Mouse (Mus musculus) CH12.LX (cell line): ENCODE data around the gene Cldnd2. TPM values are rescaled to one million over a fixed set of nuclear protein-coding genes. Genes with fewer than 3 reads are reported as not detected.

Experiments
- DNase-seq: peaks from one replicate; pipeline ENCODE4 v3.0.0-alpha.2; 2013; ENCODE audit errors: extremely low read depth
- H3K27ac ChIP-seq: 2 replicates; pipeline ENCODE4 v1.5.1; 2012; ENCODE audit warnings: low read depth, mild to moderate bottlenecking, control low read depth, moderate library complexity; ENCODE audit not compliant: insufficient read depth
- H3K27me3 ChIP-seq: replicated peaks from 2 replicates; pipeline ENCODE3; 2012; ENCODE audit warnings: inconsistent platforms
- H3K36me3 ChIP-seq, 2 experiments: replicated peaks in 1 of 2; 2 replicates each; pipeline versions ENCODE3 to v1.6.1; 2012; ENCODE audit warnings: inconsistent platforms in 1 of 2, low read length in 1 of 2, mild to moderate bottlenecking in 1 of 2, mixed read lengths in 1 of 2, moderate library complexity in 1 of 2; ENCODE audit not compliant: control insufficient read depth in 1 of 2, insufficient read depth in 1 of 2
- H3K4me1 ChIP-seq, 2 experiments: 2 replicates each; pipeline ENCODE4 v1.6.1; 2012; ENCODE audit warnings: inconsistent platforms in 1 of 2, moderate library complexity in 1 of 2; ENCODE audit not compliant: insufficient read depth in 2 of 2, control insufficient read depth in 1 of 2
- H3K4me2 ChIP-seq: 2 replicates; pipeline ENCODE4 v1.6.1; 2012; ENCODE audit warnings: low read depth, mild to moderate bottlenecking, control low read depth; ENCODE audit not compliant: poor library complexity, insufficient read depth, severe bottlenecking
- H3K4me3 ChIP-seq, 3 experiments: fragments of 150-350 bp in 1 of 3; sonication (generic) in 1 of 3; replicated peaks in 1 of 3; 2 replicates each; pipeline versions ENCODE3 to v1.5.1; 2011 to 2012; ENCODE audit warnings: low read depth in 2 of 3, low read length in 2 of 3, mild to moderate bottlenecking in 2 of 3, moderate library complexity in 2 of 3, control low read depth in 1 of 3, improper control_type of control experiment in 1 of 3, inconsistent platforms in 1 of 3, mixed read lengths in 1 of 3; ENCODE audit not compliant: poor library complexity in 1 of 3
- H3K79me2 ChIP-seq: replicated peaks from 2 replicates; pipeline ENCODE4 v1.6.1; 2012; ENCODE audit warnings: mild to moderate bottlenecking, moderate library complexity; ENCODE audit not compliant: control insufficient read depth, poor library complexity, insufficient read depth, severe bottlenecking; ENCODE audit errors: extremely low read depth
- H3K9ac ChIP-seq: 2 replicates; pipeline ENCODE4 v1.6.1; 2012; ENCODE audit warnings: low read depth, mild to moderate bottlenecking, control low read depth, moderate library complexity; ENCODE audit not compliant: insufficient read depth
- H3K9me3 ChIP-seq: replicated peaks from 2 replicates; pipeline ENCODE3; 2012; ENCODE audit warnings: low read length, inconsistent platforms, mixed read lengths
- BHLHE40 ChIP-seq: IDR thresholded peaks from 2 replicates; pipeline ENCODE4 v1.6.1; 2011; ENCODE audit warnings: mild to moderate bottlenecking, low read depth, low read length, improper control_type of control experiment
- CHD1 ChIP-seq: IDR thresholded peaks from 2 replicates; pipeline ENCODE4 v1.6.1; 2012; ENCODE audit warnings: low read depth, low read length, improper control_type of control experiment, inconsistent platforms
- CHD2 ChIP-seq: IDR thresholded peaks from 2 replicates; pipeline ENCODE4 v1.6.1; 2011; ENCODE audit warnings: low read length, improper control_type of control experiment
- CTCF ChIP-seq, 2 experiments: IDR thresholded peaks in 1 of 2; conservative IDR thresholded peaks in 1 of 2; 2 replicates each; pipeline ENCODE4 v1.5.1; 2011 to 2012; ENCODE audit warnings: low read depth in 2 of 2, low read length in 2 of 2, improper control_type of control experiment in 1 of 2, inconsistent platforms in 1 of 2, mild to moderate bottlenecking in 1 of 2, moderate library complexity in 1 of 2
- E2F4 ChIP-seq: IDR thresholded peaks from 2 replicates; pipeline ENCODE4 v1.6.1; 2011; ENCODE audit warnings: low read depth, low read length, improper control_type of control experiment; ENCODE audit not compliant: insufficient replicate concordance
- ELF1 ChIP-seq: IDR thresholded peaks from 2 replicates; pipeline ENCODE4 v1.6.1; 2014; ENCODE audit warnings: low read depth, mild to moderate bottlenecking, inconsistent platforms, low read length, improper control_type of control experiment
- EP300 ChIP-seq: IDR thresholded peaks from 2 replicates; pipeline ENCODE4 v1.6.1; 2011; ENCODE audit warnings: low read length, improper control_type of control experiment
- ETS1 ChIP-seq: conservative IDR thresholded peaks from 2 replicates; pipeline ENCODE4 v1.6.1; 2012; ENCODE audit warnings: low read depth, mild to moderate bottlenecking, inconsistent platforms, low read length, improper control_type of control experiment, moderate library complexity
- GABPA ChIP-seq: IDR thresholded peaks from 2 replicates; pipeline ENCODE4 v1.6.1; 2012; ENCODE audit warnings: low read depth, low read length, improper control_type of control experiment, inconsistent platforms; ENCODE audit not compliant: insufficient replicate concordance
- HCFC1 ChIP-seq: IDR thresholded peaks from 2 replicates; pipeline ENCODE4 v1.6.1; 2012; ENCODE audit warnings: low read depth, mild to moderate bottlenecking, inconsistent platforms, low read length, improper control_type of control experiment
- IRF4 ChIP-seq: IDR thresholded peaks from 2 replicates; pipeline ENCODE4 v1.6.1; 2014; ENCODE audit warnings: low read depth, mild to moderate bottlenecking, inconsistent platforms, low read length, improper control_type of control experiment
- JUN ChIP-seq: IDR thresholded peaks from 2 replicates; pipeline ENCODE4 v1.6.1; 2011; ENCODE audit warnings: low read depth, mild to moderate bottlenecking, low read length, improper control_type of control experiment, moderate library complexity; ENCODE audit not compliant: insufficient read depth
- JUND ChIP-seq: conservative IDR thresholded peaks from 2 replicates; pipeline ENCODE4 v1.6.1; 2011; ENCODE audit warnings: low read depth, low read length, improper control_type of control experiment
- KAT2A ChIP-seq: IDR thresholded peaks from 2 replicates; pipeline ENCODE4 v1.6.1; 2012; ENCODE audit warnings: low read length, improper control_type of control experiment, inconsistent platforms; ENCODE audit not compliant: insufficient replicate concordance
- MAFK ChIP-seq: IDR thresholded peaks from 2 replicates; pipeline ENCODE4 v1.6.1; 2011; ENCODE audit warnings: low read length, improper control_type of control experiment; ENCODE audit not compliant: insufficient replicate concordance
- MAX ChIP-seq: IDR thresholded peaks from 2 replicates; pipeline ENCODE4 v1.6.1; 2011; ENCODE audit warnings: low read length, improper control_type of control experiment
- MAZ ChIP-seq: IDR thresholded peaks from 2 replicates; pipeline ENCODE4 v1.6.1; 2012; ENCODE audit warnings: low read depth, mild to moderate bottlenecking, inconsistent platforms, low read length, improper control_type of control experiment, moderate library complexity
- MEF2A ChIP-seq: IDR thresholded peaks from 2 replicates; pipeline ENCODE4 v1.6.1; 2014; ENCODE audit warnings: low read depth, mild to moderate bottlenecking, inconsistent platforms, low read length, improper control_type of control experiment, borderline replicate concordance
- MXI1 ChIP-seq: IDR thresholded peaks from 2 replicates; pipeline ENCODE4 v1.6.1; 2011; ENCODE audit warnings: mild to moderate bottlenecking, low read depth, low read length, improper control_type of control experiment
- MYC ChIP-seq: IDR thresholded peaks from 2 replicates; pipeline ENCODE4 v1.6.1; 2011; ENCODE audit warnings: low read depth, mild to moderate bottlenecking, improper control_type of control experiment, low read length
- NELFE ChIP-seq: IDR thresholded peaks from 2 replicates; pipeline ENCODE4 v1.6.1; 2011; ENCODE audit warnings: low read depth, low read length, improper control_type of control experiment
- NRF1 ChIP-seq: IDR thresholded peaks from 2 replicates; pipeline ENCODE4 v1.6.1; 2014; ENCODE audit warnings: low read depth, mild to moderate bottlenecking, inconsistent platforms, low read length, improper control_type of control experiment, moderate library complexity
- PAX5 ChIP-seq: IDR thresholded peaks from 2 replicates; pipeline ENCODE4 v1.6.1; 2012; ENCODE audit warnings: low read length, inconsistent platforms, mixed read lengths
- POLR2A ChIP-seq: IDR thresholded peaks from 2 replicates; pipeline ENCODE4 v1.6.1; 2011; ENCODE audit warnings: low read depth, mild to moderate bottlenecking, improper control_type of control experiment, low read length
- POLR2AphosphoS2 ChIP-seq: IDR thresholded peaks from 2 replicates; pipeline ENCODE4 v1.6.1; 2011; ENCODE audit warnings: low read depth, low read length, improper control_type of control experiment
- RAD21 ChIP-seq: IDR thresholded peaks from 2 replicates; pipeline ENCODE4 v1.6.1; 2011; ENCODE audit warnings: low read depth, mild to moderate bottlenecking, low read length, improper control_type of control experiment, moderate library complexity
- RCOR1 ChIP-seq: conservative IDR thresholded peaks from 2 replicates; pipeline ENCODE4 v1.6.1; 2012; ENCODE audit warnings: low read depth, mild to moderate bottlenecking, inconsistent platforms, low read length, improper control_type of control experiment
- SIN3A ChIP-seq: IDR thresholded peaks from 2 replicates; pipeline ENCODE4 v1.6.1; 2012; ENCODE audit warnings: low read length, improper control_type of control experiment, inconsistent platforms
- SMC3 ChIP-seq: IDR thresholded peaks from 2 replicates; pipeline ENCODE4 v1.6.1; 2011; ENCODE audit warnings: low read depth, low read length, improper control_type of control experiment
- TBP ChIP-seq: conservative IDR thresholded peaks from 2 replicates; pipeline ENCODE4 v1.6.1; 2011; ENCODE audit warnings: low read depth, low read length, improper control_type of control experiment
- TCF12 ChIP-seq: IDR thresholded peaks from 2 replicates; pipeline ENCODE4 v1.6.1; 2014; ENCODE audit warnings: low read depth, mild to moderate bottlenecking, inconsistent platforms, low read length, improper control_type of control experiment
- UBTF ChIP-seq: IDR thresholded peaks from 2 replicates; pipeline ENCODE4 v1.6.1; 2012; ENCODE audit warnings: low read depth, mild to moderate bottlenecking, inconsistent platforms, low read length, improper control_type of control experiment, moderate library complexity
- USF1 ChIP-seq: IDR thresholded peaks from 2 replicates; pipeline ENCODE4 v1.6.1; 2014; ENCODE audit warnings: low read depth, mild to moderate bottlenecking, inconsistent platforms, low read length, improper control_type of control experiment
- USF2 ChIP-seq: conservative IDR thresholded peaks from 2 replicates; pipeline ENCODE4 v1.6.1; 2011; ENCODE audit warnings: low read depth, low read length, improper control_type of control experiment
- ZC3H11A ChIP-seq: IDR thresholded peaks from 2 replicates; pipeline ENCODE4 v1.6.1; 2012; ENCODE audit warnings: low read depth, mild to moderate bottlenecking, inconsistent platforms, low read length, improper control_type of control experiment
- ZKSCAN1 ChIP-seq: IDR thresholded peaks from 2 replicates; pipeline ENCODE4 v1.6.1; 2012; ENCODE audit warnings: low read depth, inconsistent platforms, low read length, improper control_type of control experiment, borderline replicate concordance
- ZMIZ1 ChIP-seq: IDR thresholded peaks from 2 replicates; pipeline ENCODE4 v1.6.1; 2012; ENCODE audit warnings: low read depth, mild to moderate bottlenecking, inconsistent platforms, low read length, improper control_type of control experiment
- ZNF384 ChIP-seq: IDR thresholded peaks from 2 replicates; pipeline ENCODE4 v1.6.1; 2012; ENCODE audit warnings: low read depth, low read length, improper control_type of control experiment, inconsistent platforms
- dilution Hi-C: fragments of 300-500 bp; cut with MboI; formaldehyde crosslinking; loops from 2 replicates; pipeline ENCODE4 v1.14.3; 2020; ENCODE audit warnings: low sequenced_read_pairs; ENCODE audit not compliant: extremely low pct_unique_long_range_greater_than_20kb, extremely low pct_ligation_motif_present
- in situ Hi-C: fragments of 300-500 bp; cut with MboI; formaldehyde crosslinking; loops from 3 replicates; pipeline ENCODE4 v1.14.3; 2019; ENCODE audit warnings: low sequenced_read_pairs, low pct_ligation_motif_present, low pct_unique_long_range_greater_than_20kb, mixed read lengths
- polyA plus RNA-seq: library from polyadenylated mRNA; unstranded; fragments of >175 nt; gene quantifications from 2 replicates; pipeline ENCODE4 v1.2.1, GENCODE M21; 2012; ENCODE audit warnings: low read depth; ENCODE audit not compliant: insufficient read length
- total RNA-seq, 2 experiments: library from RNA; depleted of rRNA; stranded (reverse); fragments of 300-350 nt in 1 of 2; fragments of >200 nt in 1 of 2; gene quantifications; 2 replicates each; pipeline ENCODE4 v1.2.3; 2012 to 2014

Cldnd2 gene
- total and polyA plus RNA-seq, 3 experiments = not detected

DNA sequence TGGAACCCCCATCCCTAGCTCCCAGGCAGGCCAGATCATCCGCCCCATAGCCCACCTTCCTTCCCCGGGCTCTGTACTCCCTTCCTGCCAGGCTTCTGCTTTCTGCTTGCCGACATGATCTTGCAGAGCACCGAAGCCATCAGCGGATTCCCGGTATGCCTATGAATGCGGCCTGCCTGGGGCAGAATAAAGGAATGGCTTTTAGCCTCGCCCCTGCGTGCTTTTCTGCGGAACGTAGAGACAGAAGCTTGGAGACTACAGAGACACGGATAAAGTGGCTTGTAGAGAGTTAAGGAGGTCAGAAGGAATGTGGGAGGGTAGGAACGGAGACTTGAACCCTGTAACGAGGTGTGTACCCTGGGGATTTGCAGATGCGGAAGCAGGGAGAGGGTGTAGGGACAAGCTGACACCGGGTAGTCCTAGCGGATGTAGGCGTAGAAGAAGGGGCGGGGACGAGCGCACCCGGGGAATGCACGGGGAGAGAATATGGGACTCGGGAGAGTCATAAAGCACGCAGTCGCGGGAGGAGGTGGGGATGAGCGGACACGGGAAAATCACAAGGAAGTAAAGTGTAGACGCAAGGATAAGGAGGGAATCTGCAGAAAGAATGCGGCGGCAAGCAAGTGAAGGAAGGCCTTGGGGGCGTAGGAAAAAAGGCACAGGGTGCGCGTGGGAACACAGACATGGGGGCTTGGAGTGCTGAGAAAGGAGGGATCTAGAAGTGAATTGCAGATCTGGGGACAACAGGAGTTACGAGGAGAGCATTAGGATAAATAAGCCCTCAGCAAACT is 2.7 kb downstream of the Cldnd2 start:
- Histone ChIP-seq H3K4me3 (peak overlapping the region; percentile 63 to 68 (median 65)), H3K79me2 (no peaks in the 10 kb centered on the region; the same call in 1 of the 2 replicates), H3K36me3 (peaks cover 0 to 12% of the 10 kb centered on the region in 2 experiments), H3K4me1 (peaks cover 19 to 56% of the 10 kb centered on the region in 2 experiments), H3K27ac (peak overlapping the region; percentile 5; the same call in 1 of the 2 replicates), H3K9me3 (no peaks in the 10 kb centered on the region), H3K4me2 (peak overlapping the region; percentile 73), H3K27me3 (no peaks in the 10 kb centered on the region), H3K9ac (peak overlapping the region; percentile 42)
- in situ Hi-C loops (no loop called here), dilution Hi-C loops (no loop called here)
- TF ChIP-seq SIN3A (no peak), RCOR1 (no peak), EP300 (no peak), JUN (no peak), ZKSCAN1 (no peak), CHD1 (no peak), MXI1 (no peak), MYC (no peak), MAX (peak; percentile 25; the same call in 1 of the 2 replicates), MEF2A (no peak), GABPA (no peak), MAZ (no peak), NELFE (no peak), JUND (no peak), USF2 (no peak), ZMIZ1 (no peak), UBTF (no peak), PAX5 (no peak), TBP (no peak), RAD21 (no peak), BHLHE40 (0 out of 2 replicates have a peak, but pooled peaks have one; percentile 4), POLR2A (no peak; the same call in 1 of the 2 replicates), E2F4 (no peak), TCF12 (0 out of 2 replicates have a peak, but pooled peaks have one; percentile 32), ZNF384 (no peak), IRF4 (peak; percentile 51; the same call in 1 of the 2 replicates), CHD2 (no peak), SMC3 (no peak), ZC3H11A (no peak), MAFK (no peak), USF1 (no peak), NRF1 (no peak), KAT2A (no peak), ELF1 (peak; percentile 91), ETS1 (peak; percentile 25; the same call in 1 of the 2 replicates), POLR2AphosphoS2 (no peak), CTCF (conservative IDR thresholded peaks at IDR 0.05 in 1 of 2, IDR thresholded peaks at IDR 0.05 in 1 of 2; ENCODE audit: low read depth in 2 of 2, low read length in 2 of 2) (no peak), HCFC1 (peak; percentile 22; the same call in 1 of the 2 replicates)
- peak; percentile 78 for DNase-seq
